Mouse (Mus musculus): ENCODE measurements around the gene Hk3.
A peak's percentile ranks its signal among the peaks of the same experiment; 100 is the strongest.

Hk3 gene

DNA sequence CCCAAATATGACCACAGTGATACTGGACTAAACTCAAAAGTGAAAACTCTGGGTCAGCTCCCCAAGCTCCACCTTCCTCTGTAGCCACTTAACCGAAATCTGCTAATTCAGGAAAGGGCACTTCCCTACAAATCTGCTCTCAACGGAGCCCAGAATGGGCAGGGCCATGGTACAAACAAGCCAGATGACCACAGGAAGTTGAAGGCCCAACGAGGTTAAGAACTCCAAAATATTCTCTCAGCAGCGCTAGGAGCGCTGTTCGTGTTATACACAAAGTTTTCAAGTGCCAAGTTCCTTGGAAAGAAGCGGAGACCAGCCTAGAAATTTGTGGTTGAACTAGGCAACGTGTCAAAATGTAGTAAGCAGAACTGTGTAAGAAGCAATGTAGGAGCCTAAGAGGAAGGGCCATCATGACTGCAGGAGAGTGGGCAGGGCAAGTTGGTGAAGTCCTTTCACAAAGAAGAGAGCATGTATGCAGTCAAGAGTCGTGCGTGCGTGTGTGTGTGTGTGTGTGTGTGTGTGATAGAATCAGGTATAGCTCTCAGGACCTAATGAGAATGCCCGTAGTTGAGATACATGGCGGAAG lies at the start of gene Hk3:
Hk3 (minus strand) TSS at position 192 of the 586 bp plus-strand sequence.
- DNase-seq (ENCODE audit: low spot score in 2 of 2): no peak

DNA sequence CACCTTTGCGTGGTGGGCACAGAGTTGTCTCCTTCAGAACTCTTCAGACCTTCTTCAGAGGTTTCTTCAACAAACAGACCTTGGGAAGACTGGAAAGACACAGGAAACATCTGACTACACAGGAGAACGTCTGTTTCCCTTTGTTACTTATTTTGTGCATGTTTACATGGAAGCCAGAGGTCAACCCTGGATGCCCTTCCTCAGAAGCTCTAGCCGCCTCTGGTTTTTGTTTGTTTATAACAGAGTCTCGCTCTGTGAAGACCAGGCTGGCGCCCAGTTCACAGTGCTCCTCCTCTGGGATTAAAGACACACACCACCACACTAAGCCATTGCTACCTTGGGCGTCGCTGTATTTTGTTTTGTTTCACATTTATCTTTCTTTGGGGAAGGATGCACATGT lies 48.5 kb upstream of the Hk3 start:
- no peak for DNase-seq (ENCODE audit: low spot score in 2 of 2)

DNA sequence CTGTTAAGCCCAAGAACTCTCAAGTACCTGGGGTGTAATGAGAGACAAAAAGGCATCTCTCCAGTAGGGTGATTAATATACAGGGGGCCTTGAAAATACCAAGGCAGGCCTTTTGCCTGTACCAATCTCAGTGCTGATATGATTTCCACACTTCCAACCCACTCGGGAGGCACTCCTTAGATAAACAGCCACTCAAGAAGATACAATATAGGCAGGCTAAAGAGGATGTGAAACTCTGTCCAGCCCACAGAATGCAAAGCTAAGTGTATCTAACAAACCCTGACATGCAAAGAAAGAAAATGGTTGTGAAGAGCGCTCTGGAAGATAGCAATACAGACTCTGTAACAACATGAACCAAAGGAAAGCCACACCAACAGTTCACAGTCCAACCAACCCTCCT lies 42.1 kb upstream of the Hk3 start:
- peak in 1 of 2 experiments; percentile 18 for DNase-seq (ENCODE audit: low spot score in 2 of 2)

DNA sequence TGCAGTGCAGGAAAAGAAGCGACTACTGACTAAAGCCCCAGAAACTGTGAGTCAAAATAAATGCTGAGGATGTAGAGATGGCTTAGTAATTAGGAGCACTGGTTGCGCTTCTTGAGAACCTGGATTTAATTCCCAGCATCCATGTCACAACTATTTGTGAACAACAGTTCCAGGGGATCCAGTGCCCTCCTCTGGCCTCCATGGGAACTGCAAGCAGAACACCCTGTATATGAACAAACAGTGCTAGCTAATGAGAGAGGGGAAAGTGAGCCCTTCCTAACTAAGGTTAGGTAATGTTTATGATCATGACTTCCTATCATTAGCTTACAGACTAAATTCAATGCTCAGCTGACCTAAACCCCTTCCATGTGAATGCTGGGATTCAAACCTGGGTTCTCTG lies 36.9 kb upstream of the Hk3 start:
- peak; percentile 20 to 58 for DNase-seq (ENCODE audit: low spot score in 2 of 2)

DNA sequence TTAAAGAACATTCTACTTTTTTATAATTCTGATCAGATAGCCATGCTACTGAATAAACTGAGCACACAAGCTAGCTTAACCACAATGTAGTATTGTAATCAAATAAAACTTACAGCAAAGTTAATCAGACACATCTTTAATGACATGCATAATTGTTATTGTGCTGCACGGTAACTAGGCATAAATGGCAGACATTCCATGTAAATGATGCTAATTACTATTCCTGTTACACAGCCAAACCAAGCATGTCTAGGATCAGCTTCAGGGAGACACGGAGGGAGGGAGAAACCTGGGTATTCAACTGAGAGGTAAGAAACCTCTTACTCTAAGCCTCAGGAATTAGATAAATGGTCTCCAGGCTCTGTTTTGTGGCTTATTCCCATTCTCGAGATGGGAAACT lies 26.5 kb upstream of the Hk3 start:
- no peak for DNase-seq (ENCODE audit: low spot score in 2 of 2)

DNA sequence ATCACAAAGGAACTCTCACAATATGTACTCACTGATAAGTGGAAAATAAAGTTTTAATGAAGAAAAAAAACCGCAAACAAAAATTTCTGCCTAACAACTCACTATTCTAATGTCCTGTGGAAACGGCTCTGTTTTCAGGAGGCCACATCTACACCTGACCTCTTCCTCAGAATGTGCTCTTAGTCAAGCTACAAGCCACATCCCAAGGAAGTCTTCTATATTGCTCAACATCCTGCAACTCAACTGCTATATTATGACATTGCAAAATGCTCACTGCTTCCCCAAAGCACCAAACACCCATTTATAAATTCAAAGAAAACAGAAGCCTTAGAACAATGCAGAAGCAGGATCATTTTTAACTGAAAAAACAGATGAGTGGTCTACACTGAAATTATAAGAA lies 18.8 kb upstream of the Hk3 start:
- no peak for DNase-seq (ENCODE audit: low spot score in 2 of 2)

DNA sequence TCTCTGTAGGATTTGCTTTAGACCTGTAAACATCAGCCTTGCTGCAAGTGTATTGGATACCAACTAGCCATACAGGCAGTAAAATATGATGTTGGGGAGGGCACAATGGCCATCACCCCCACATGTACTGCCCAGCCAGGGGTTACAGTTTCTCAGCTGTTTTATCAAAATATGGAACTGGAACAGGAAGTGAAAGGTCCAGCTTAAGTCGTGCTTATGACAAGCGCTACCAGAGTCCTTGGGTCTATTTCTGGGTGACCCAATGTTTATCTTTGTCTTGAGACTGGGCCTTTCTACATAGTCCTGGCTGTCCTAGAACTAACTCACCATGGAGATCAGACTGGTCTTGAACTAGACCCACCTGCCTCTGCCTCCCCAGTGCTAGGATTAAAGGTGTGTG lies 3.0 kb upstream of the Hk3 start:
- peak in 1 of 2 experiments; percentile 4 for DNase-seq (ENCODE audit: low spot score in 2 of 2)

DNA sequence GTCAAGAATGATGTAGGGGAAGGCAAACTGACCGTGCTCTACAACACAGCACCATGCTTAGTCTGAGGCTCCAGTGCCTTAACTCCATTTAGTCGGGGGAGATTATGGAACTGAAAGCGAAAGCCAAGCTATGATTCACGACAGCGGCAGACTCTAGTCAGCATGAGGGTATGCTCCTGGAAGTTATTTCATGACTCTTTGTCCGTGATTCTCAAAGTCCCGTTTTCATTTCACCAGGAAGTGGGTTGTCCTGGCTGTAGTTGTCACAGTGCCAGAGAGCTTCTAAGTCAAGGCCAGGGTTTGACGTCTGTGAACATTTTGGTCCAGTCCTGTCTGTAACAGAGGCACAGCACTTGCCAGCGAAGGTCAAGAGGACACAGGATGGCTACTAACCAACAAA lies 1.5 kb upstream of the Hk3 start:
- peak in 1 of 2 experiments; percentile 12 for DNase-seq (ENCODE audit: low spot score in 2 of 2)

DNA sequence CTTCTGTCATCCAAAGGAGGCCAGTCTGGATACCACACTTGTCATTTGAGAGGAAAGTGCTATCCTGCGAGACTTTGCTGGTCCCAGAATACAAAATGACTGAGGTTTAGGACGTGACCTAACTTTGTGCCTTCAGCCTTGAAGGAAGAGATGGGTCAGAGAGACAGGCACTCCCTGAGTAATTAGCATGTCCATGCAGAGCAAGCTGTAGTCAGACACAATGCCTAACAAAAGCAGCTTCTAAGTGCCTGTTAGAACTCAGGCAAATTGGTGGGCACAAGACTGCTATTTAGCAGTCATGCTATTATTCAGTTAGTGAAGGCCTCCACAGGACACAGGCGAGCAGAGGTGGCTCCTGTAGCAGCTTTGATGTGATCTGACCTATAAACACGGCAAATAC lies 1.1 kb upstream of the Hk3 start:
- peak in 1 of 2 experiments; percentile 3 for DNase-seq (ENCODE audit: low spot score in 2 of 2)

DNA sequence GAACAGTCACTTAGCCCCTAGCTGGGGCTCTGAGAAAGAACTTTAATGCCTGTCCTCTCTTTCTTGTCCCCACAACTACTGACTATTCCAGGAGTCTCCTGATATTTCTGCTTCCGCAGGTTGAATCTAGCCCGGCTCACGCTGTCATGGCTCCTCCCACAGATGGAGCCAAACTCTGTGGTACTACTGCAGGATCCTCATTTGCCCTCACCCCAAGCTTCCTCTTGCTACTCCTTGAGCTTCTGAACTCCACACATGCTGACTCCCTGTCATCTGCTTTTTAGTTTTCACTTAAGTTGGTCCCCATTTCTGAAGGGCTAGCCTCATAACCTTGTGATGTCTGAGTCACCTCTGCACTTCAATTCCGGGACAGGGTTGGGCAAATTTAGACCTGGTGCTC lies 1.1 kb downstream of the Hk3 start:
- no peak for DNase-seq (ENCODE audit: low spot score in 2 of 2)

DNA sequence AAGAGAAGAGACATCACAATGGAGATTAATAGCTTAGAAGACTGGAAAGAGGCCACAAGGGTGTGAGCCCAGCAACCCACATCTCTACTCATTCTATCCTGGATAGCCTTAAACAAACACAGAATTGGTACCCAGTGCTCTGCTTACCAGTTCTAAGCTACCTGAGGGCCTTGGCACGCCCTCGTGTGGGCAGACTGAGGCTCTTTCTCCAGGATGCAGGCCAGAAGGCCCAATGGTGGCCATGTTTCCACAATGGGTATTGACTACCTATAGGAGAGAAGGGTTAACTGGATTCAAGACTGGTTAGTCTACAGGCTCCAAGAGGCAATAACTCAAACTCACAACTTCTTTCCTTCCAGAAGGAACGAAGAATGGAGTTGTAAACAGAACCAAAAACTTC lies 2.0 kb downstream of the Hk3 start:
- DNase-seq (ENCODE audit: low spot score in 2 of 2): no peak

DNA sequence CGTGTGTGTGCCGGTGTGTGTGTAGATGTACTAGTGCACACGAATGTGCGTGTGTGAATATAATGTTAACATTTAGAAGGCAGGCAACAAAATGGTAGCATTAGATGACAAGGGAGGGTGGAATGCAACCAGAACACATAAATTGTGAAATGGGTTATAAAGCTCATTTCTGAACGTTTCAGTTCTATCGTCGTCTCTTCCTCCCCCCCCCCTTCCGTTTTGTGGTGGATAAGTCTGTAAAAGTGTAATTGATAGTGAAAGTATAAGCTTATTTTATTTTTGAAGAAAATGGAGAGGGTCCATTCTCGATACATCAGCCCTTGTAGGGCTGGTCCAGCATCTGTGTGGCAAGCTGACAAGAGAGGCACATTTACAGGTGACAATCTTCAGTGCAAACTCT lies 2.5 kb downstream of the Hk3 start:
- DNase-seq (ENCODE audit: low spot score in 2 of 2): no peak

DNA sequence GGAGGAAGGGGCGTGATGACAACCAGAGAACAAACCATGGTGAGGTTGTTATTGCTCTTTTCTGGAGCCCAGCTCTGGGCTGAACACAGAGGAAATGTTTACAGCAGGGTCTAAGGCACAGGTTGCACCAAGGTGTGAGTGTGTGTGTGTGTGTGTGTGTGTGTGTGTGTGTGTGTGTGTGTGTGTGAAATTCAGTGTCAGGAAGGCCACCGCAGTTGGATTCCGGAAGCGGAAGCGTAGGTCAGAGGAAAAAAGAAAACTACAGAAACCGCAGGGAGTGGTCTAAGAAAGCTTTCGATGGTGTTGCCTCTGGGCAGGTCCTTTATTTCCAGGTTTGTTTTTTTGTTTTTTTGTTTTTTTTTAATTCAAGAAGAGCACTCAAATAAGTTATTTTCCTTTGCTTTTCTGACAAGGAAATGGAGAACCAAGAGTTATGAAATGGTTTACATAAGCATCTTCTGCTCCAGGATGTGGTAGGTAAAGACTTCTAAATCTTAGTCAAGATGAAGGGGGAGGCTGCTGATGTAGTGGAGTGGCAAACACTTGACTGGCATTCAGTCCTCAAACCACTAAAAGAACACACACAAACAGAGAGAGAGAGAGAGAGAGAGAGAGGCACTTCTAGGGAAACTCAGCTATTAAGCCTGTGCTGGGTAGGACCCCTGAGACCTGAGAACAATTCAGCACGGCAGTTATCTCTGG lies 3.1 kb downstream of the Hk3 start:
- no peak for DNase-seq (ENCODE audit: low spot score in 2 of 2)

DNA sequence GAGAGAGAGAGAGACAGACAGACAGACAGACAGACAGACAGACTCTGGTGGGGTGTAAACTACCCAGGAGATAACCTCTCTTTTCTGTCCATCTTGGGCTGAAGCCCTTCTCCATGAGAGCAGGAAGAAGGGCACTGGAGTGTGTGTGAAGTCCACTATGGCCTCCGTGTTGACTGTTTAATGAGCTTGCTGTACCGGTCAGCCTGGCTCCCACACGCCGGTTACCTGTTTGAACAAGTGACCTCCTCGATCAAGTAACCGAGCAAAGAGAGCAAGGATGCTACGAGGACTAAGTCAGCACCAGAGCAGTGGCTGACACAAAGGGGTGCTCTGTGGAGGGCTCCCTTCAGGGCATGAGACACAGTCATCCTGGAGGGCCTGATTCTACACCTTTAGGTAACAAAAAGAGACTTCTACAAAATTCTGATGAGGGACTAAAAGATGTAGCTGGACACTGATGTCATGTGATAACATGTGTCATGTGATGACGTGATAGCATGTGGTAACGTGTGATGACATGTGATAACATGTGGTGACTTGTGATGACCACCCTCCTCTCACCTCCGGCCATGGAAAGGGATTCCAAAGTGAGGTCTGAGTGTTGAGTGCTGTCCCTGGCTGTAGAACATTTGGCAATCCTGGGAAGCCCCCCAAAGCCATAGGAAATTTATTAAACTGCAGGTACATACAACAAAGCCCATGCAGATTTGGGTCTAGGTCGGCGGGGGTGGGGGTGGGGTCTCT lies 3.9 kb downstream of the Hk3 start:
- DNase-seq (ENCODE audit: low spot score in 2 of 2): no peak

DNA sequence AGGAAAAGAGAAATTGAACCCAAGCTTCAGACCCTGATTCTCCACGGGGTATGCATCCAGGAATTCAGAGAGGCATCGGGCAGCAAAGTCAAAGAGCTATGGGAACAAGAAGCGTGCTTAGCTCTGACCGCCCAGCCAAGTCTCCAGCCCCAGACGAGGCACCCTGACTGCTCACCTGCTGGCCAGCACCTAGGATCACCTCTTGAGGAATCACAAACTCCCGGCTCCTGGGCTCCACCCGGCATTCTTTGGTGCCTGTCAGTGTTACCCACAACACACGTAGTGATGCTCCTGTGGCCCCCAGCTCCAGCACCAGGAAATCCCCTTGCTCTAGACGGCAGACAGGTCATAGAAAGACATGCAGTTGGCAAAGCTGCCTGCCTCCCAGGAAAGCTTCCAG lies 6.7 kb downstream of the Hk3 start:
- no peak for DNase-seq (ENCODE audit: low spot score in 2 of 2)

DNA sequence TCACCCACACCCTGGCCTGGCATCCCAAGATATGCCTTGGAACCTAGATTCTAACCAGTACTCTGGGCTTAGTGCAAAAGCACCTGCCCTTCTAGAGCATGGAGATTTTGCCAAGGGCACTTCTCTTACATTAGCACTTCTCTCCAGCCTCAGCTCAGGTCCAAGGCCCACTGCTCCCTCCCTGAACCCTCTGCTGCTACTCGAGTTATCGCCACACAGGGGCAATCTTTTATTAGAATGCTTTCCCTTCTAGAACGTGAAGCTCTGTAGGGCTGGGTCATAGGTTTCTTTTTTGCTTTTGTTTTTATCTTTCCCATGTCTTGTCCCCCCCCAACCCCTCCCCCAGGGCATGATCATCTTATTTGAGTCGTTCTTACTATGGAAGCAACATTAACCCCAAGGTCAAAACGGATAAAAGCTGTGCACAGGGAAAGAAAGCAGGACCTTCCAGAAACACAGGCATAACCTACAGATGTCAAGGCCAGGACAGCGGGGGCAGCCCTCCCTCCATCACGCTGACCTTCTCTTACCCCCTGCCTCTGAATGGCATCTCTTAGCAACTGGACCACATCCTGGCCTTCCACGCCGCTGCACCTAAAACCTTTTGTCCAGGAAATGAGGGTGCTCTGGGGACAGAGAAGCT lies 7.4 kb downstream of the Hk3 start:
- DNase-seq (ENCODE audit: low spot score in 2 of 2): no peak

DNA sequence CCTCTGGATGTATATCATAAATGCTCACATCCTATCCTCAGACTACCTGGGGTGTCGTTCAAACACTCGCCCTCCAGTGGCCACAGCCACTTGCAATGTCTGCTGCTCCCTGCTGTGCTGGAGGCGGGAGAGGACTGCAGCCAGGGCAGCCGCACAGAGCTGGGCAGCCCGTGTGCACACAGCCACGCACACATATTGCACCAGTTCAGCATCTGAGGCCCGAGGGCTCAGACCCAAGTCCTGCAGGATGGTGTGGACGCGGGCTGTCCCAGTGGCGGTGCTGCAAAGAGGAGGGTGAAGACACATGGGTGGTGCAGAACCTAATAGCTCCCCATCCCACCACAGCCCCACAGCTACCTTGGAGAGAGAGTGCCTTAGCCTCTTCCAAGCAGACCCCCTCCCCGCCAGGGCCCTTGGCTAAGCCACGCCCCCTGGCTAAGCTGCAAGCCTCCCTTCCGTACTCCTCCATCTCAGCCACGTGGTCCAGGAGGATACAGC lies 9.2 kb downstream of the Hk3 start:
- DNase-seq (ENCODE audit: low spot score in 2 of 2): no peak

DNA sequence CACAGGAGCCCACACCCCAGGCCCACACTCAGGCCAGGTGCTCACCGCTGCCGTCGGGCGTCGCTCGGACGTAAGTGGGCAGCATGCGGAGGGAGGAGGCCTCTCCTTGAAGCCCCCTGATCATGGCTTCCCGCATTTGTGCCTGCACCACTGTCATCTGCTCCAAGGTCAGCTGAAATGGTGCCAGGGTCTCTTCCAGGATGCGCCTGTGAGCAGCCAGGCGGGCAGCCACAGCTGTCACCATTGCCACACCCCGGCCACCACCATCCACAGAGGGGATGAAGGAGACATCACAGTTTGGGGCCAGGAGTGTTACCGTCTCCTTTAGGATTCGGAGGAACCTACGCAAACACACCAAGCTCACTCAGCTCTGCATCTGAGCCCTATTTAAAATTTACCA lies 10.1 kb downstream of the Hk3 start:
- DNase-seq (ENCODE audit: low spot score in 2 of 2): no peak

DNA sequence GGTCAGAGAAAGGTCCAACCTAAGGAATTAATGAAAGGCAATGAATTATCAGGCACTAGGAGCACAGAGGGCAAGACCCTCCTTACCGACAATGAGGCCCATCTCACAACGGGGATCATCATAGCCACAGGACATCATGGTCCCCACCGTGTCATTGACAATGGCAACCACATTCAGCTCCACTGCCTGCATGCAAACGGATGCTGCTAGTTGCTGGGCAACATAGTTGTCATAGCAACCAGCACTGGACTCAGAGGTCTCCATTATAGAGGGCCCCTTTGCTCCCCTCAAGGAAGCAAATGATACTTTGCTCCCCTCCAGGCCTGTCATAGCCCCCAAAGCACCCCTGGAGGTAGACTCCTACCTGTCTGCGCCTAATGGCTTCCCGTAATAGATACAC lies 12.6 kb downstream of the Hk3 start:
- DNase-seq (ENCODE audit: low spot score in 2 of 2): no peak

DNA sequence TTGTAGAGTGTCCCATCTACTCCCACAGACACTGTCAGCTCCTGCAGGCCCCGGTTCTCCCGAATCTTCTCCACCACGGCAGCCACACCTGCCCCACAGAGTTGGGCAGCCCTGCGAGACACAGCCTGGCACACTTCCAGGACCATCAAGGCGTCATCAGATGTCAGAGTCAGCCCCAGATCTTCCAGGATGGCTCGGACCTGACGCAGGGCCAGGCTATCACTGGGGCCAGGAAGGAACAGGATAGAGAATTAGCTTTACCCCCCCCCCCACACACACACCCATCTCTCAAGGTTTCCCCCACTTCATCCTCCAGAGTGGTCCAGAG lies 14.8 kb downstream of the Hk3 start:
- no peak for DNase-seq (ENCODE audit: low spot score in 2 of 2)

DNA sequence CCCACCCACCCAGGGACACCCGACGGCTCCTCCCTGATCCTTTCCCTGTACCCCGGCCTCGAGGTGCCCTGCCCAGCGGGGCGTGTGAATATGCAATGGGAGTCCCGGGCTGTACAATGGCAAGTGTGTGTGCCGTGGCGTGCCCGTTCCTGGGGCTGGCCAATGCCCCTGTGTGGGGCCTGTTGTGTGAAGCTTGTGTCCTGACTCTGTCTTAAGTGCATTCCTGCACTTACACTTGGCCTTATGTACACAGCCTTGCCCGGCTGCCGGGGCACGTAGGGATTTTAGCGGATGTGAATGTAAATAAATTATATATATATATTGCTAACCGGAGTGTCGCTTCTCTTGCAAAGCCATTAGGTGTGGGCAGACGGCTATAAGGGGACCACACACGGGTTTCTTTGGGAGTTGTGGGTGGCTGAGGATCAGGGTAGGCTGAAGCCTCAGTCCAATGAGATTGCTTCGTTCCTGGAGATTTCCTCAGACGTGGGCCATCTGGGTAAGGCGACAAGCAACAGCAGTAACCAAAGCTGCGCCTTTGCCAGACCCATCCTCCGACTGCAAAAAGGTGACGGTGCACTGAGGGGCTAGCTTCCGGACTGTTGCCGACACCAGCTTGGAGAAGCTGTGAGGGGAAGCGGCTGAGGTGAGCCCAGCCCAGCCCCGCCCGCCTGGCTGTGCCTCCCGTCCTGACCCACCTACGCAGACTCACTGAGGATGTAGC lies 15.3 kb downstream of the Hk3 start:
- no peak for DNase-seq (ENCODE audit: low spot score in 2 of 2)

DNA sequence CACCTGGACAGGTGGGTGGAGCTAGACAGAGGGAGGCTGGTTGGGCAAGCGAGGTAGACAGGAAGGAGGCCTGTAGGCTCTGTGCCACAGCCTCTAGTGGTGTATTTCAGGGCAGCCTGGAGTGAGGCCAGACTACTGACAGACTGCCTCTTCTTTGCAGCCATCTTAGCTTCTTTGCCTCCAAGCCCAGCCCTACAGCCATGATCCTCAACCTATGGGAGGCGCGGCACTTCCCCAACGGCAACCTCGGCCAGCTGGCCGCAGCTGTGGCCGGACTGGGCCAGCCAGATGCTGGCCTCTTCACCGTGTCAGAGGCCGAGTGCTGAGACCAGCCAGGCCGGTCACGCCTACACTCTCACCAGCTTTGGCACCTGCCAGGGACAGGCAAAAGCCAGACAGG lies 16.5 kb downstream of the Hk3 start:
- no peak for DNase-seq (ENCODE audit: low spot score in 2 of 2)

All from spleen, postnatal 10 days (tissue).